Mouse (Mus musculus) E14TG2a.4 (cell line): ENCODE measurements at regions not wholly inside any gene's neighbourhood (a gene's known extent, or its start where the extent isn't known, plus 50 kb on each side); places are given as distances from the start of the nearest gene placed in this dataset.

Experiments
- CTCF ChIP-seq: conservative IDR thresholded peaks from 2 replicates; pipeline ENCODE4 v1.5.1; 2014; ENCODE audit warnings: low read length
- NANOG ChIP-seq: IDR thresholded peaks from 2 replicates; pipeline ENCODE4 v1.6.1; 2014; ENCODE audit warnings: borderline replicate concordance, low read length, mixed read lengths
- POU5F1 ChIP-seq: IDR thresholded peaks from 2 replicates; pipeline ENCODE4 v1.6.1; 2014; ENCODE audit warnings: low read length, borderline replicate concordance

- TF ChIP-seq CTCF, result no peak
- no peak for TF ChIP-seq NANOG
- TF ChIP-seq POU5F1, result no peak
These were observed 85.9 kb upstream of the Sdk2 start for GRCm38 (mm10) chr11:114152716-114153115.
